Mouse (Mus musculus): ENCODE data around the gene Arhgap8.

Arhgap8 gene

GRCm38 (mm10) chr15:84800132-84800531 is 80.3 kb downstream of the Arhgap8 start:
- DNase-seq (ENCODE audit: low spot score), result no peak

- peak; percentile 56 for DNase-seq (ENCODE audit: low spot score)
Measured at GRCm38 (mm10) chr15:84803685-84804084, 83.8 kb downstream of the Arhgap8 start.

GRCm38 (mm10) chr15:84809275-84809952 is 89.6 kb downstream of the Arhgap8 start:
- DNase-seq (ENCODE audit: low spot score), result no peak

- no peak for DNase-seq (ENCODE audit: low spot score)
Measured at GRCm38 (mm10) chr15:84811126-84811525, 91.3 kb downstream of the Arhgap8 start.

GRCm38 (mm10) chr15:84812831-84813357 is 93.0 kb downstream of the Arhgap8 start:
- DNase-seq (ENCODE audit: low spot score), result no peak

GRCm38 (mm10) chr15:84815171-84815570 is 95.3 kb downstream of the Arhgap8 start:
- DNase-seq (ENCODE audit: low spot score), result no peak

- no peak for DNase-seq (ENCODE audit: low spot score)
Measured at GRCm38 (mm10) chr15:84817589-84817988, 97.7 kb downstream of the Arhgap8 start.

GRCm38 (mm10) chr15:84818284-84818683 is 98.4 kb downstream of the Arhgap8 start:
- DNase-seq (ENCODE audit: low spot score), result no peak

GRCm38 (mm10) chr15:84820811-84821210 is 101.0 kb downstream of the Arhgap8 start:
- no peak for DNase-seq (ENCODE audit: low spot score)

Data from urinary bladder, postnatal 25 days (tissue).